Mouse (Mus musculus): ENCODE measurements around the gene Gm340. TPM values are rescaled to one million over a fixed set of nuclear protein-coding genes. Genes with fewer than 3 reads are reported as not detected.

The Gm340 gene
- polyA plus RNA-seq, 1 experiment = 0.09 TPM

DNA sequence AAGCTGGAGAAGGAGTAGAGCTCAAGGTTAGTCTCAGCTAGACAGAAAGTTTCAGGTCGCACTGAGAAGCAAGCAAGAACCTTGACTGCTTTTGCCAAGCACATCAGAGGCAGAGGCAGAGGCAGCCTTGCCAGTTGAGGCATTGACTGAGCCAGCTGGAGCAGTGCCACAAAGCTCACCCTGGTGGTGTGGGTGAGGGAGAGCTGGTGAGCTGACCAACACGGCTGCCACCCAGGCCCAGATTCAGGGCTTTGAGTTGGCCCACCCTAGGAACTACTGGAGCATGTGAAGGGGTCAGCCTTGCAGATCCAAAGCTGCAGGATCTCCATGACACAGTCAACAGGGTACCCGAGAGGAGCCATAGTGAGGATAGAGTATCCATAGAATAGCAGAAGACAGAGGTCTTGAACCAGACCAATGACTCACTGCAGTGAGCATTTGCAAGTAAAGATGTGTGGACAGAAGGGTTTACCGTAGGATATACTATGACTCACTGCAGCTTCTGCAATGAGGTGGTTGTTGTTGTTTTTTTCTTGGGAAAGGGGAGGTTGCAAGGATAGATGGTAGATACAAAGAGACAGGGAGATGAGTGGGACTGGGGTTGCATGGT, 2.8 kb upstream of the Gm340 start:
- H3K9me3 ChIP-seq (ENCODE audit: control insufficient read depth, low read length) = no peaks in the 10 kb centered on the region
- peaks cover 34% of the 10 kb centered on the region for H3K36me3 ChIP-seq (ENCODE audit: control insufficient read depth)
- no peaks in the 10 kb centered on the region for H3K27me3 ChIP-seq (ENCODE audit: control insufficient read depth)
- H3K4me3 ChIP-seq (replicated peaks) = no peak overlapping the region
- TF ChIP-seq TAL1 (IDR thresholded peaks at IDR 0.05; ENCODE audit: low read length) = no peak
- TF ChIP-seq GATA1 (IDR thresholded peaks at IDR 0.05; ENCODE audit: low read length) = no peak
- H3K4me1 ChIP-seq (ENCODE audit: control insufficient read depth) = peaks cover 4% of the 10 kb centered on the region

DNA sequence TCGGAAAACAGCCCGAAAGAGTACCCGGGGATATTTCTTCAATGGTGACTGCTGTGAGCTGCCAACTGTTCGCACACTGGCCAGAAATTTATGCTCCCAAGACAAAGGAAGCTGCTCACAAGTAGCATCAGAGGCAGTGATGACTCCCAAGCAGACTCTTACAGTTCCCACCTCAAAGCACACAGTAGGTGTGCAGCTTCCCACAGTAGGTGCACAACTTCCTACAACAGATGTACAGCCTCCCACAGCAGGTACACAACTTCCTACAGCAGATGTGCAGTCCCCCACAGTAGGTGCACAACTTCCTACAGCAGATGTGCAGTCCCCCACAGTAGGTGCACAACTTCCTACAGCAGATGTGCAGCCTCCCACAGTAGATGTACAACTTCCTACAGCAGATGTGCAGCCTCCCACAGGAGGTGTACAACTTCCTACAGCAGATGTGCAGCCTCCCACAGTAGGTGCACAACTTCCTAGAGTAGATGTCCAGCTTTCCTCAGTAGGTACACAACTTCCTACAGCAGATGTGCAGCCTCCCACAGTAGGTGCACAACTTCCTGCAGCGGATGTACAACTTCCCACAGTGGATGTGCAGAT, 846 bp downstream of the Gm340 start:
- no peak for TF ChIP-seq GATA1 (IDR thresholded peaks at IDR 0.05; ENCODE audit: low read length)
- TF ChIP-seq TAL1 (IDR thresholded peaks at IDR 0.05; ENCODE audit: low read length) = no peak
- H3K9me3 ChIP-seq (ENCODE audit: control insufficient read depth, low read length) = no peaks in the 10 kb centered on the region
- H3K4me1 ChIP-seq (ENCODE audit: control insufficient read depth) = no peaks in the 10 kb centered on the region
- no peaks in the 10 kb centered on the region for H3K27me3 ChIP-seq (ENCODE audit: control insufficient read depth)
- peaks cover 48% of the 10 kb centered on the region for H3K36me3 ChIP-seq (ENCODE audit: control insufficient read depth)
- no peak overlapping the region for H3K4me3 ChIP-seq (replicated peaks)

GRCm38 (mm10) chr19:41586752-41587151, 4.6 kb downstream of the Gm340 start:
- Histone ChIP-seq H3K36me3 (ENCODE audit: control insufficient read depth) (peaks cover 42% of the 10 kb centered on the region), H3K4me1 (ENCODE audit: control insufficient read depth) (no peaks in the 10 kb centered on the region), H3K9me3 (ENCODE audit: control insufficient read depth, low read length) (no peaks in the 10 kb centered on the region), H3K4me3 (replicated peaks) (no peak overlapping the region), H3K27me3 (ENCODE audit: control insufficient read depth) (no peaks in the 10 kb centered on the region)
- TF ChIP-seq TAL1 (IDR thresholded peaks at IDR 0.05; ENCODE audit: low read length) = no peak
- no peak for TF ChIP-seq GATA1 (IDR thresholded peaks at IDR 0.05; ENCODE audit: low read length)

DNA sequence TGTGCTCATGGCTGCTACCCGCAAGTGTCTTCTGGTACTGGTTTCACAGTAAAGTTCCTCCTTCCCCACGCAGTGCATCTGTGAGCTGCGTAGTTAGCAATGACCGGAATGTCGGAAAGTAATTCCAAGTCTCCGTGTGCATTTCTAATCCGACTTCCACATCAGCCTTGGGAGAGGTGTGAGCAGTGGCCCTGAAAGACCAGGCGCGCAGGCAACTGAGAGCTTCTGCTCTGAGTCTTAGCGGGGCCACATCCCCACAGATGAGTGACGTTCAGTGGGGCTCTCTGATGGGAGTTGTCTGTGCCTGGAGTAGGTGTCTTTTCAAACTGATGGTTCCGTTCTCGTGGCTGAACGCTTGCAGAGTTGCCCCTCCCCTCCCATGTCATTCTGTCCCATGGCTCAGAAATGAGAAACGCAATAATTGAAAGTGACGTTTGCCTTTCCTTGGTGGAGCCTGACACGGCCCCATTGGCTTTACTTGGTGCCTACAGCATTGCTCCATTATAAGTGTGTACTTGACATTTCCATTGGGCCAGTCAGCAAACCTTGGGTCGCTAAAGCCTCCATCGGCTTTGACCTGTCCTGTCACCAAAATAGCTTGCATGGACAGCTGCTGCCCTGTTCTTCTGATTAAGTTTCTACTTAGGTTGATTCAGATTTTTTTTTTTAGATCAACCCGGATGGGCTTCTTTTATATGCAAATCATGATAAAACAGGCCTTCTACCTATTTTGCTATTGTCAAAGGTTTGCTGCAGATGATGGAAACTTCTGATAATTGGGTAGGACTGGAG, 5.5 kb downstream of the Gm340 start:
- Histone ChIP-seq H3K4me1 (ENCODE audit: control insufficient read depth) (no peaks in the 10 kb centered on the region), H3K27me3 (ENCODE audit: control insufficient read depth) (no peaks in the 10 kb centered on the region), H3K4me3 (replicated peaks) (no peak overlapping the region), H3K9me3 (ENCODE audit: control insufficient read depth, low read length) (no peaks in the 10 kb centered on the region), H3K36me3 (ENCODE audit: control insufficient read depth) (peaks cover 33% of the 10 kb centered on the region)
- no peak for TF ChIP-seq GATA1 (IDR thresholded peaks at IDR 0.05; ENCODE audit: low read length)
- no peak for TF ChIP-seq TAL1 (IDR thresholded peaks at IDR 0.05; ENCODE audit: low read length)

GRCm38 (mm10) chr19:41589026-41589425, 6.9 kb downstream of the Gm340 start:
- H3K4me1 ChIP-seq (ENCODE audit: control insufficient read depth) = no peaks in the 10 kb centered on the region
- H3K27me3 ChIP-seq (ENCODE audit: control insufficient read depth) = no peaks in the 10 kb centered on the region
- TF ChIP-seq TAL1 (IDR thresholded peaks at IDR 0.05; ENCODE audit: low read length) = no peak
- no peak for TF ChIP-seq GATA1 (IDR thresholded peaks at IDR 0.05; ENCODE audit: low read length)

DNA sequence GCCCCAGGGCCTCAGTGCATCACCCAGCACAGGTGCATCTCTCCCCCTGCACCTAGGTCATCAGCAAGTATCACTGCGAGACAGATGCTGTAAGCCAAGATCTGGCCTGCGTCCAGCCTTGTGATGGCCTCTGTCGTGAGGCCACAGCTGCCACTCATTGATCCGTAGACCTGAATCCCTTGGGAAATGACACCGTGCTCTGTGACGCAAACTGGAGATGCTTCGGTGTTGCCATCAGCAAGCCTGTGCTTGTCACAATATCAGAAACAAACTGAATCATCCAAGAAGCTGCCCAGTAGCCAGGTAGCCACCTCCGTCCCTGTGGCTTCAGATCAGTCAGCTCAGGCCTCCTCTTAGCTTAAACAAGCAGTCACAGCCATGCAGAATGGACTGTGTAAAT, 7.5 kb downstream of the Gm340 start:
- H3K27me3 ChIP-seq (ENCODE audit: control insufficient read depth) = no peaks in the 10 kb centered on the region
- no peak for TF ChIP-seq GATA1 (IDR thresholded peaks at IDR 0.05; ENCODE audit: low read length)
- TF ChIP-seq TAL1 (IDR thresholded peaks at IDR 0.05; ENCODE audit: low read length) = no peak
- H3K4me1 ChIP-seq (ENCODE audit: control insufficient read depth) = no peaks in the 10 kb centered on the region
- no peak overlapping the region for H3K4me3 ChIP-seq (replicated peaks)
- H3K9me3 ChIP-seq (ENCODE audit: control insufficient read depth, low read length) = no peaks in the 10 kb centered on the region
- peaks cover 13% of the 10 kb centered on the region for H3K36me3 ChIP-seq (ENCODE audit: control insufficient read depth)

More at GRCm38 (mm10) chr19:41589026-41589425, 6.9 kb downstream of the Gm340 start:
- no peaks in the 10 kb centered on the region for H3K9me3 ChIP-seq (ENCODE audit: control insufficient read depth, low read length)
- peaks cover 19% of the 10 kb centered on the region for H3K36me3 ChIP-seq (ENCODE audit: control insufficient read depth)
- no peak overlapping the region for H3K4me3 ChIP-seq (replicated peaks)

GRCm38 (mm10) chr19:41591808-41592207, 9.6 kb downstream of the Gm340 start:
- H3K36me3 ChIP-seq (ENCODE audit: control insufficient read depth) = no peaks in the 10 kb centered on the region; the same call in 1 of the 2 replicates

DNA sequence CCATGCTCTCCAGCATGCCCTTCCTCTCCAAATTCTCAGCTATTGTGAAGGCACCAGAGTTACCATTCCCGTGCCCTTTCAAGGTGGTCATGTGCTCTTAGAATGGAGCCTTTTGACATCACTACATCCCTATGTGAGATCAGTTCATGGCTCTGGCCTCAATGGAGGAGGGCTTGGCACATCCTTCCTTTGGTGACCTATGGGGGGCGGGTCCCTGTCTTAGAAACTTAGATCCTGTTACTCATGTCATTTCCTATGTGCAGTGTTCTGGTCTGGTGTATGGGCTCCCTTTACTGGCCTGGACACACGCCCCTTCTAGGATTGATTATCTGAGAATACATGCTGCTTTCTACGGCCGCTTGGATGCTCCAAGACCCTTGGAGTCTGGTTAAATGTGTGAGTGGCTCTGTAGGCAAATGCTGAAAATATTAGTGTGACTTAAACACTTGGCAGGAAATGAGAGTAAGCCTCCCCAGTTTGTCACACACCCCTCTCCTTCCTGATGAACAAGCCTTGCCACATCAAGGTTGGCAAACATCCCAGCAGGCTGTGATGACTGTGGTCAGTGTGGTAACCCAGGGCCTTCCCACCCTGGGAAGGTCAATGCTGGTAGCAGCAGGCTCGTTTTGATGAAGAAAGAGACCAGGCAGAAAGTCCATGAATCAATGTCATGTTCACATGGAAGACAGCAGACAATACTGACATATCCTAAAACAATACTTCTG, 15.2 kb downstream of the Gm340 start:
- Histone ChIP-seq H3K36me3 (ENCODE audit: control insufficient read depth) (no peaks in the 10 kb centered on the region), H3K27me3 (ENCODE audit: control insufficient read depth) (no peaks in the 10 kb centered on the region), H3K4me1 (ENCODE audit: control insufficient read depth) (no peaks in the 10 kb centered on the region), H3K4me3 (replicated peaks) (no peak overlapping the region), H3K9me3 (ENCODE audit: control insufficient read depth, low read length) (no peaks in the 10 kb centered on the region)
- no peak for TF ChIP-seq TAL1 (IDR thresholded peaks at IDR 0.05; ENCODE audit: low read length)
- TF ChIP-seq GATA1 (IDR thresholded peaks at IDR 0.05; ENCODE audit: low read length) = no peak

More at GRCm38 (mm10) chr19:41591808-41592207, 9.6 kb downstream of the Gm340 start:
- Histone ChIP-seq H3K9me3 (ENCODE audit: control insufficient read depth, low read length) (no peaks in the 10 kb centered on the region), H3K4me1 (ENCODE audit: control insufficient read depth) (no peaks in the 10 kb centered on the region), H3K27me3 (ENCODE audit: control insufficient read depth) (no peaks in the 10 kb centered on the region), H3K4me3 (replicated peaks) (no peak overlapping the region)
- TF ChIP-seq TAL1 (IDR thresholded peaks at IDR 0.05; ENCODE audit: low read length) (no peak), GATA1 (IDR thresholded peaks at IDR 0.05; ENCODE audit: low read length) (no peak)

DNA sequence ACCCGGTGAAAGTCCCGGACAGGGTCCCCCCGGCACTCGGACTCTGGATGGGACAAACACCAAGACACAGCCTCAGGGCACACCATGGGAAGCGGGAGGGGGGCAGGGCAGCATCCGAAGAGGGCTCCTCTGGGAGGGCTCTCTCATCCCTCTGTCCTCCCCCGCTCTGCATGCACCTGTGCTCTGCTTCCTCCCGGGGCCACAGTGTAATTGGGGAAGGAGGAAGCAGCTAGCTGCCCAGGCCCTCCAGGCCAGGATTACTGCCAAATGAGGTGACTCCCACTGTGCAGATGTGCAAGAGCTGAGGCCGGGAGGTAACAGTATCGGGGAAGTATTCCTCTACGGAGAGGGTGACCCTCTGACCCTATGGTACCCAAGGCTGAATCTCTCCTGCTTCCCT, 18.5 kb downstream of the Gm340 start:
- no peaks in the 10 kb centered on the region for H3K27me3 ChIP-seq (ENCODE audit: control insufficient read depth)
- H3K4me1 ChIP-seq (ENCODE audit: control insufficient read depth) = no peaks in the 10 kb centered on the region

More for the DNA sequence above, 18.5 kb downstream of the Gm340 start:
- H3K4me3 ChIP-seq (replicated peaks) = no peak overlapping the region
- TF ChIP-seq GATA1 (IDR thresholded peaks at IDR 0.05; ENCODE audit: low read length) (no peak), TAL1 (IDR thresholded peaks at IDR 0.05; ENCODE audit: low read length) (no peak)
- no peaks in the 10 kb centered on the region for H3K9me3 ChIP-seq (ENCODE audit: control insufficient read depth, low read length)
- no peaks in the 10 kb centered on the region for H3K36me3 ChIP-seq (ENCODE audit: control insufficient read depth)
